Mouse (Mus musculus) ES-E14 (cell line): ENCODE measurements around the gene Ccdc43. TPM values are rescaled to one million over a fixed set of nuclear protein-coding genes. Genes with fewer than 3 reads are reported as not detected.

Experiments
- DNase-seq: peaks from one replicate; pipeline ENCODE4 v3.0.0-alpha.2; 2013; ENCODE audit warnings: low read depth, low spot score
- H3K27ac ChIP-seq: 2 replicates; pipeline ENCODE4 v1.5.1; 2012; ENCODE audit warnings: low read depth, mild to moderate bottlenecking, low read length, moderate library complexity, mixed read lengths; ENCODE audit not compliant: poor library complexity, insufficient read depth, severe bottlenecking
- H3K36me3 ChIP-seq: 2 replicates; pipeline ENCODE4 v1.6.1; 2012; ENCODE audit warnings: mild to moderate bottlenecking, low read length, moderate library complexity, mixed read lengths; ENCODE audit not compliant: control insufficient read depth, poor library complexity, insufficient read depth, severe bottlenecking
- H3K4me1 ChIP-seq, 2 experiments: fragments of 150-350 bp in 1 of 2; sonication (generic) in 1 of 2; 2 replicates each; pipeline ENCODE4 v1.6.1; 2012; ENCODE audit warnings: low read length in 2 of 2, mild to moderate bottlenecking in 1 of 2, mixed read lengths in 1 of 2; ENCODE audit not compliant: control insufficient read depth in 2 of 2, insufficient read depth in 2 of 2, poor library complexity in 1 of 2
- H3K4me3 ChIP-seq, 2 experiments: fragments of 150-350 bp in 1 of 2; sonication (generic) in 1 of 2; 2 replicates each; pipeline ENCODE4 v1.5.1; 2012; ENCODE audit warnings: low read length in 2 of 2, low read depth in 1 of 2, mild to moderate bottlenecking in 1 of 2, mixed read lengths in 1 of 2; ENCODE audit not compliant: insufficient read depth in 1 of 2, poor library complexity in 1 of 2, severe bottlenecking in 1 of 2
- H3K9ac ChIP-seq: 2 replicates; pipeline ENCODE4 v1.6.1; 2012; ENCODE audit warnings: low read depth, mild to moderate bottlenecking, low read length, mixed read lengths; ENCODE audit not compliant: poor library complexity, insufficient read depth, severe bottlenecking
- H3K9me3 ChIP-seq: fragments of 150-350 bp; sonication (generic); 2 replicates; pipeline ENCODE4 v1.6.1; 2012; ENCODE audit warnings: low read depth, mild to moderate bottlenecking, low read length; ENCODE audit not compliant: control insufficient read depth, insufficient read depth
- CHD2 ChIP-seq: IDR thresholded peaks from 2 replicates; pipeline ENCODE4 v1.6.1; 2014; ENCODE audit warnings: mild to moderate bottlenecking, low read depth, low read length, inconsistent platforms
- HCFC1 ChIP-seq: IDR thresholded peaks from 2 replicates; pipeline ENCODE4 v1.6.1; 2012; ENCODE audit warnings: low read length, inconsistent platforms, borderline replicate concordance; ENCODE audit not compliant: insufficient read depth
- MAFK ChIP-seq: IDR thresholded peaks from 2 replicates; pipeline ENCODE4 v1.6.1; 2014; ENCODE audit warnings: mild to moderate bottlenecking, low read depth, low read length, inconsistent platforms; ENCODE audit not compliant: insufficient read depth
- ZC3H11A ChIP-seq: IDR thresholded peaks from 2 replicates; pipeline ENCODE4 v1.6.1; 2012; ENCODE audit warnings: low read depth, mild to moderate bottlenecking, inconsistent platforms, low read length, borderline replicate concordance
- ZNF384 ChIP-seq: IDR thresholded peaks from 2 replicates; pipeline ENCODE4 v1.6.1; 2012; ENCODE audit warnings: low read depth, low read length, inconsistent platforms
- in situ Hi-C, 2 experiments: fragments of 600-800 bp; cut with MboI; formaldehyde crosslinking; loops; one replicate each; pipeline ENCODE4 v1.15.1; 2025; ENCODE audit warnings: low sequenced_read_pairs in 2 of 2, inconsistent platforms in 1 of 2; ENCODE audit not compliant: unreplicated experiment in 2 of 2
- total RNA-seq: library from RNA; depleted of rRNA; stranded (reverse); fragments of 300-350 nt; gene quantifications from 2 replicates; pipeline ENCODE4 v1.2.3, GENCODE M21; 2012

Ccdc43 gene
- total RNA-seq, 1 experiment = 53.7 TPM

- no peak overlapping the region for H3K9ac ChIP-seq
- no peak for DNase-seq
- H3K4me1 ChIP-seq = peaks cover 0 to 2% of the 10 kb centered on the region in 2 experiments; a peak in 1 of 4 replicates
Measured at GRCm38 (mm10) chr11:102652844-102653243, 44.7 kb downstream of the Ccdc43 start.

GRCm38 (mm10) chr11:102651381-102651780, 46.2 kb downstream of the Ccdc43 start:
- Histone ChIP-seq H3K36me3 (no peaks in the 10 kb centered on the region), H3K9ac (no peak overlapping the region), H3K4me3 (no peak overlapping the region), H3K4me1 (peaks cover 0 to 2% of the 10 kb centered on the region in 2 experiments; a peak in 1 of 4 replicates), H3K9me3 (no peaks in the 10 kb centered on the region), H3K27ac (no peak overlapping the region)
- in situ Hi-C loops = loop anchor here in 1 of 2 experiments (5.0 to 10.0 kb wide), 2 partner anchors 84 to 157 kb away; no protein-coding TSS in a partner anchor
- DNase-seq = peak; percentile 65
- TF ChIP-seq CHD2 (no peak), HCFC1 (no peak), MAFK (no peak), ZC3H11A (peak; percentile 54; the same call in 1 of the 2 replicates)

More at GRCm38 (mm10) chr11:102652844-102653243, 44.7 kb downstream of the Ccdc43 start:
- in situ Hi-C loops = loop anchor here in 1 of 2 experiments (5.0 to 10.0 kb wide), 2 partner anchors 86 to 158 kb away; no protein-coding TSS in a partner anchor
- Histone ChIP-seq H3K27ac (no peak overlapping the region), H3K9me3 (no peaks in the 10 kb centered on the region), H3K36me3 (no peaks in the 10 kb centered on the region), H3K4me3 (no peak overlapping the region)
- TF ChIP-seq MAFK (no peak), ZNF384 (peak; percentile 90)

DNA sequence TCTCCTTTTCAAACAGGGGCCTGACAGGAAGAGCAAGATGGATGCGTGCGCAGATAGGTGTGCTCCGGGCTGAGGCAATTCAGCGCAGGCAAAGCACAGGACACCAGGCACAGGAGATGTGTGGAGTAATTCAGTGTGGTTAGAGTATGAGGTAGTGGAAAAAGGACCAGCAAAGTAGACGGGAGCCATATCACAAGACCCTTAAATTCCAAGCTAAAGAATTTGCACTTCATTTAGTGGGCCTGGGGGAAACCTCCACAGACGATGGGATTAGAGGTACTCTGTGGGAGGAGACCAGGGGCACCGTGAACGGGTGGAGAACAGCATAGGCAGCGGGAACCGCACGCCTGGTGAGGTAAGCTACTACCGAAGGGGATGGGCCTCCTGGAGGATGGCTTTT, 49.7 kb downstream of the Ccdc43 start:
- in situ Hi-C loops = no loop called here
- Histone ChIP-seq H3K4me3 (no peak overlapping the region), H3K4me1 (peaks cover 0 to 2% of the 10 kb centered on the region in 2 experiments; a peak in 1 of 4 replicates), H3K36me3 (no peaks in the 10 kb centered on the region), H3K27ac (no peak overlapping the region), H3K9me3 (no peaks in the 10 kb centered on the region), H3K9ac (no peak overlapping the region)
- no peak for DNase-seq
- no peak for TF ChIP-seq ZNF384
- no peak for TF ChIP-seq HCFC1
- no peak for TF ChIP-seq CHD2
- no peak for TF ChIP-seq ZC3H11A
- no peak for TF ChIP-seq MAFK

GRCm38 (mm10) chr11:102646226-102646625, 51.4 kb downstream of the Ccdc43 start:
- Histone ChIP-seq H3K36me3 (no peaks in the 10 kb centered on the region), H3K27ac (no peak overlapping the region), H3K9ac (no peak overlapping the region), H3K9me3 (no peaks in the 10 kb centered on the region), H3K4me3 (no peak overlapping the region), H3K4me1 (no peaks in the 10 kb centered on the region)
- no peak for DNase-seq
- TF ChIP-seq ZNF384 (no peak), CHD2 (no peak)
- in situ Hi-C loops = no loop called here

GRCm38 (mm10) chr11:102643891-102644382, 53.6 kb downstream of the Ccdc43 start:
- in situ Hi-C loops = no loop called here
- H3K4me3 ChIP-seq = no peak overlapping the region
- no peak overlapping the region for H3K9ac ChIP-seq
- H3K9me3 ChIP-seq = no peaks in the 10 kb centered on the region
- H3K27ac ChIP-seq = no peak overlapping the region
- H3K36me3 ChIP-seq = no peaks in the 10 kb centered on the region
- H3K4me1 ChIP-seq = no peaks in the 10 kb centered on the region
- TF ChIP-seq HCFC1 (no peak), MAFK (no peak), ZC3H11A (no peak), CHD2 (no peak), ZNF384 (no peak)
- DNase-seq = no peak
